Mouse (Mus musculus): Measurements from ENCODE around the gene Rps11. TPM values are rescaled to one million over a fixed set of nuclear protein-coding genes. Genes with fewer than 3 reads are reported as not detected.
"Not testable (repeated sequence)": the region's sequence is repeated elsewhere in the genome, so short reads cannot be mapped to it uniquely, and the experiment has no call there.

Gene Rps11
- total RNA-seq (2021) = 1,000 to 10,000 TPM in 1 of 2 experiments, 100 to 1,000 TPM in 1; 985 to 1,047 TPM
- long read RNA-seq, experiment 1, transcript Rps11-201 (5 exons, 661 nt) = major isoform, 216 of 222 reads
- long read RNA-seq, experiment 1, partial matches to known transcripts = 4 of 222 reads
- long read RNA-seq, experiment 1, other reads (novel, unspliced or antisense) = 2 of 222 reads
- long read RNA-seq, experiment 2, transcript Rps11-201 (5 exons, 661 nt) = major isoform, 225 of 231 reads
- long read RNA-seq, experiment 2, partial matches to known transcripts = 5 of 231 reads
- long read RNA-seq, experiment 2, other reads (novel, unspliced or antisense) = 1 of 231 reads

DNA sequence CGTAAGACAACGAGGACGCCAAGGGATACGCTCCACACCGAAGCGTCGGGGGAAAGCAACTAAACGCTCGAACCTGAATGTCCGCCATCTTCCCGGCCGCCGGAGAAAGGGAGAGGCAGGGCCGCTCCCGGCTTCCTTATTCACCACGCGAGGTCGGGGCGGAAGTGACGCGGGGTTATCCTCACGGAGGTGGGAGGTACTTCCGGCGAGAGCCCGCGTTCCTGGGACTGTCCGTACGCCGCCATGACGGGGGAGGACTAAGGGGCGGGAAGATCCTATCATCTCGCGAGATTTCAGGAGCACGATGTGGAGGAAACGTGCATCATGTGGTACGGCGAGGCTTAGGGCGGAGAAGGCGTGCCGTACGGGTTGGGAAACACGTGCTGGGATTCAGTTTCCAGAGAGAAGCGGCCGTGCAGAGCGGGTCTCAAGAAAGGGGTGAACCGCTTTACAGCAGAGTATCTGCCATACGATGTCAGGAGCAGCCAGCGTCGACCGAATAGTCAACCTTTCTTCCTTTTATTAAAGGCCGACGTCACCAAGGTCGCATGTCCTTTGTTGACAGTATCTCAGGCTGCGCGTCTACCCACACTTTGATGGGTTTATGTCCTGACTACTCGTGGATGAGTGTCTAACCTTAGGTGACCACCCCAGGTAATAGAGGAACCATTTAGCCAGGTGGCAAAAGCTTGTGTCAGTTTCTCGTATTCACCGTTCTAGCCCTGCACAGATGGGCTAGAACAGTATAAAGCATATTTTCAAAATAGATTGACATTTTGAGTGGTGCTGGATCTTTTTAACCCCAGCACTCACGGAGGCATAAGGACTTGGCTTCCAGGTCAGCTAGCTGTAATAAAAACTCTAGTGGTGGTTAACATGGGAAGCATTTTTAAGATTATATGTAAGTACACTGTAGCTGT, at the start of gene Rps11:
Gene Rps11, minus strand, starts transcription at position 216 of the 920 bp plus-strand sequence.
- peak; percentile 96 to 99 for DNase-seq (ENCODE audit: low spot score in 2 of 2)

- not testable (repeated sequence) for DNase-seq (ENCODE audit: low spot score in 2 of 2)
Observed at GRCm38 (mm10) chr7:45173772-45174171, 49.5 kb upstream of the Rps11 start.

DNA sequence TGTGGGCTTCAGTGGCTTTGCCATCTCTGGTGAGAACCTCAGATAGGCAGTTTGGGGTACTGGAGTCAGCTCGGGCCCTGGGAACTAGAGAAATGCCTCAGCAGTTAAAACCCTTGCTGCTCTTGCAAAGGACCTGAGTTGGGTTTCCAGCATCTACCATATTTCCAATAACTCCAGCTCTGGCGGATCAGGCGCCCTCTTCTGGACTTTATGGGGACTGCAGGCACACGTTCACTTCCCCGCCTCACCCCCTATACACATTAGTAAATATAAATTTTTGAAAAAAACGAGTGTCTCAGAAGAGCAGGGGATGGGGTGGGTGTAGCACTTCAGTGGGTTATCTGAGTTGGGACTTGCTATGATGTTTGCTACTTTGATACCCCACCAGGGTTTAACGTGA, 48.7 kb upstream of the Rps11 start:
- no peak for DNase-seq (ENCODE audit: low spot score in 2 of 2)

DNA sequence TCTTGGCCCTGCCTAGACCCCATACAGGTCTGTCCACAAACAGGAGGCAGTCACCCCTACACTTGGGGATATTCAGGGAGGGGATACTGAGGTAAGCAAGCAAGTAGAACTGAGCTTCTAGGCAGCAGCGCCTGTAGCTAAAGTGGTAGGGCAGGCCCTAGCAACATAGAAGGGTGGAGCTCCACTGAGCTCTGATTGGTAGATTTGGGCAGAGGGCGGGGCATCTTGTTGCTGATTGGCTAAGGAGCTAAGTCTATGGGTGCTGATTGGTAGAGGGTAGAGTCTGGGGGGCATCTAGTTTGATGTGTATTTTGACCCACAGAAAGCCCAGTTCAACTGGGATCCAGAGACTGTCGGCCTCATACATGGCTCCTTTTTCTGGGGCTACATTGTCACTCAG, 45.3 kb upstream of the Rps11 start:
- DNase-seq (ENCODE audit: low spot score in 2 of 2) = no peak

DNA sequence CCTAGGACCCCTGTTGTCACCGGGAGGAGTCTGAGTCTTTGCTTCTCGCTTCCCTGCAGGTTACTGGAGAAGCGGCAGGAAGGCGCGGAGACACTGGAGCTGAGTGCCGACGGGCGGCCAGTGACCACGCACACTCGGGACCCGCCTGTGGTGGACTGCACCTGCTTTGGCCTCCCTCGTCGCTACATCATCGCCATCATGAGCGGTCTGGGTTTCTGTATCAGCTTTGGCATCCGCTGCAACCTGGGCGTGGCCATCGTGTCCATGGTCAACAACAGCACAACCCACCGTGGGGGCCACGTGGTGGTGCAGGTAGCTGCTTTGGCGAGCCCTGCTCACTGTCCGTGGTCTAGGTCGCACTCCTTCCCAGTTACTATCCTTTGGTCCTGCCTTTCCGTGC, 44.4 kb upstream of the Rps11 start:
- DNase-seq (ENCODE audit: low spot score in 2 of 2) = no peak

- DNase-seq (ENCODE audit: low spot score in 2 of 2) = no peak
Observed at GRCm38 (mm10) chr7:45167761-45168445, 43.7 kb upstream of the Rps11 start.

- no peak for DNase-seq (ENCODE audit: low spot score in 2 of 2)
Observed at GRCm38 (mm10) chr7:45166950-45167401, 42.7 kb upstream of the Rps11 start.

DNA sequence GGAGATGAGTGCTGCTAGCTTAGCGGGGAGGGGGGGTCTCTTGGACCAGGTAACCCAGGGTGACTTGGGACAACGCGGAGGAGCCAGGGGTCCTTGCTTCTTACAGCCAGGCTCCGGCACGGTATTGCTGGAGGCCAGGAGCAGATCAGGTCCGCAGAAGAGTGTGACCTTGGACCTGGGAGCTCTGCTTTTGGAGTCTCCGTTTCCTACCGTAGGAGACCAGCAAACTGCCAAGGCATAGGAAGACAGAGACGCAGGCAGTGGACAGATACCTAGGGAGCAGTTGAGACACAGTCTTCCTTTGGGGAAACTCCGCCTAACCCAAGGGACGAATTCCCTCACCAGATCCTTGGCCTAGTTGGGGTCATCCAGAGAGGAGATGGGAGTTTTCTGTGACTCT, 41.5 kb upstream of the Rps11 start:
- no peak for DNase-seq (ENCODE audit: low spot score in 2 of 2)

DNA sequence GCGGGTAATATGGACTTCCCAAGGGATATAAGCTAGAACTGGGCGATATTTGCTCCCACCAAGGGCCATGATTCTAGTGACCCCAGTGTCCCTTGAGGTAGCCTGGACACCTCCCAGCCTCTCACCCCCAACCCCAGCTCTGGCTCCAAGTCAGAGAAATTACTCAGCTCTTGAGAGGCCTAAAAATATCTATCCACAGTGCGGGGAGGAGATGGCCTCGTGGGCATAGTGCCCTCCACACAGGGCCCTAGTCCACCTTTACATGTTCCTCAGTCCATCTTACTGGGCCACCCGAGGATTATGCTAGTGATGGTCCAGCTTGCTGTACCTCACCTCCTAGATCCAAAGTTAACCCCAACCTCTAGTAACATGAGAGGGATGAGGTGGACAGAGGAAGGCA, 40.6 kb upstream of the Rps11 start:
- no peak for DNase-seq (ENCODE audit: low spot score in 2 of 2)

GRCm38 (mm10) chr7:45163735-45164490, 39.7 kb upstream of the Rps11 start, which contains the start of gene Slc17a7:
Slc17a7 (plus strand) TSS chr7:45163949.
- DNase-seq (ENCODE audit: low spot score in 2 of 2) = no peak

DNA sequence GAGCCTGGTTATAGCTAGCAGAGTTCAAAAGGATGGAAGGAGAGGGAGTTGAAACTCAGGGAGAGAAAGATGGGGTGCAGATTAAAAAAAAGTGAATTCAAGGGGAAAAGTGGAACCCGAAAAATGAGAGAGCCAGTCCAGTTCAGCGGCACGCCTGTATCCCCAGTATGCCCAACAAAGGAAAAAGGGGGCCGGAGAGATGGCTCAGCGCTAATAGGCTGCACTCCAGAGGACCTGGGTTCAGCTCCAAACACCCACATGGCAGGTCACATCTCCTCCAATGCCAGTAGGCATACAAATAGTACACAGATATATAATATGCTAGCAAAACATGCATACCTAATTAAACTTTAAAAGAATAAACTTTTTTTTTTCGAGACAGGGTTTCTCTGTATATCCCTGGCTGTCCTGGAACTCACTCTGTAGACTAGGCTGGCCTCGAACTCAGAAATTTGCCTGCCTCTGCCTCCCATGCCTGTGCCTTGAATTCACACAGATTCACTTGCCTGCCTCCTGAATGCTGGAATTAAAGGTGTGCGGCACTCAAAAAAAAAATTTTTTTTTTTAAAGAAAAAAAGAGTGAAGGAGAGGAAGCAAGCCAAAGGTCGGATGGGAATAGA, 38.9 kb upstream of the Rps11 start:
- DNase-seq (ENCODE audit: low spot score in 2 of 2) = no peak

- no peak for DNase-seq (ENCODE audit: low spot score in 2 of 2)
Observed at GRCm38 (mm10) chr7:45162551-45162950, 38.3 kb upstream of the Rps11 start.

DNA sequence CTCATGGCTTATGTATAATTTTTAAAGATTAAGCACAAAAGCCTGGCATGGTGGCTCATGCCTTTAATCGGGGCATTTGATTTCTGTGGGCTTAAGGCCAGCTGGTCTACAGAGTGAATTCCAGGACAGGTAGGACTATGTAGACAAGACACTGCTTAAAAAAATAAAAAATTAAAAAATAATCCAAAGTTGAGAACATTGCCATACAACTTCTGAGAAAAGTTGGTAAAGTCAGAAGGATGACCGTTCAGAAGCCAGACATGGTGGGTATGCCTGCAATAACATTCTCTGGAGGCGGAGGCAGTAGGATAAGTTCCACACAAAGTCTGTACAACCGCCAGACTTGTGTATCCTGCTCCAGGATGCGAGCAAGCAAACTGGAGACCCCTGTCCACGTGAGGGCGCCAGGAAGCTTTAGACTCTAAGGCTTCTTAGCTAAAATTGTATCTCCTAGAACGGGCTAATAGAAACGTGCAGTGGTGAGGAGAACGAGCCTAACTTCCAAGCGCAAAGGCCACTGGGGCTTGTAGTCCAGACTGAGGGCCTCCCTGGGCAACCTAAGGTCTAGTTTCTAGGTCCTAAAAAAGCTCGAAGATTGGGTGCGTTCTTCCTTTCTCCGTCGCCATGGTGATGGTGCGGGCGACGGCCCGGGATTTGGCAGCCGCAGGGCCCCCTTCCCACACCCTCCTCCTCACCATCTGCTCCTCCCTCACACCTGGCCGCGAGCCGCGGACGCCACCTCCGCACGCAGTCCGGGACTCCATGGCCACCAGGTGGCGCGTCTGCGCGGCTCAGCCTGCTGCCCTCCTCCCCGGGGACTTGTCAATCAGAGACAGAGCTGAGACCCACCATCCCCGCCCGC, 37.6 kb upstream of the Rps11 start:
- peak; percentile 75 to 85 for DNase-seq (ENCODE audit: low spot score in 2 of 2)

DNA sequence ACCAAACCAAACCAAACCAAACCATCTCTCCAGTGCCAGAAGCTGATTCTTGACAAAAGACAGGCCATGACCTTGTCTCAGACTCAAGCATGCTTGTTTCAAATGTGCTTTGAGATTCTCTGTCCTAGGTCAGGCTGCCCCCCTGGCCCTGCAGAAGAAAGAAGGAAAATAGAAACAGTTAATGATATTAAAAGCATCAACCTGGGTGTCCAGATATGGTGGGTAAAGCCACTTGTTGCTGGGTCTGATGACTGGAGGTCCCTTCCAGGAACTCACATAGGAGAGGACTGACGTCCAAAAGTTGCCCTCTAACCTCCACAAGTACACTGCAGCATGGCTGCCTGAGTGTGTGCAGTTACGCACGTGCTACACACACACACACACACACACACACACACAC, 36.6 kb upstream of the Rps11 start:
- DNase-seq (ENCODE audit: low spot score in 2 of 2) = no peak

GRCm38 (mm10) chr7:45160316-45160800, 36.1 kb upstream of the Rps11 start:
- no peak for DNase-seq (ENCODE audit: low spot score in 2 of 2)

DNA sequence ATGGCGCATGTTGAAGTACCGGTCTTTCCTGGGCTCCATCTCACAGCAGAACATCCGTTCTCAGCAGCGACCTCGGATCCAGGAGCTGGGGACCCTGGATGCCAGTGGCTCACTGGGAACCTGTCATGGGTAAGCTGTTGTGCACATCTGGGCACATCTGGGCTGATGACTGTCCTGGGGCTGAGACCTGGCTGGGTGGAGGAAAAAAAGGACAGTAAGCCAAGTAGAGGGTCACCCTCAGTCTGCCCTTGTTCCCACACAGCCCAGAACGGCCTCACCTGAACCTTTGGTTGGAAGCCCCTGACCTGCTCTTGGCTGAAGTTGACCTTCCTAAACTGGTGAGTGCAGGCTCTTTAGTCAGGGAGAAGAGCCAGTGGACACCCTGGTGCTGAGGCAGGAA, 34.8 kb upstream of the Rps11 start:
- no peak for DNase-seq (ENCODE audit: low spot score in 2 of 2)

- DNase-seq (ENCODE audit: low spot score in 2 of 2) = no peak
Observed at GRCm38 (mm10) chr7:45157459-45157858, 33.2 kb upstream of the Rps11 start.

DNA sequence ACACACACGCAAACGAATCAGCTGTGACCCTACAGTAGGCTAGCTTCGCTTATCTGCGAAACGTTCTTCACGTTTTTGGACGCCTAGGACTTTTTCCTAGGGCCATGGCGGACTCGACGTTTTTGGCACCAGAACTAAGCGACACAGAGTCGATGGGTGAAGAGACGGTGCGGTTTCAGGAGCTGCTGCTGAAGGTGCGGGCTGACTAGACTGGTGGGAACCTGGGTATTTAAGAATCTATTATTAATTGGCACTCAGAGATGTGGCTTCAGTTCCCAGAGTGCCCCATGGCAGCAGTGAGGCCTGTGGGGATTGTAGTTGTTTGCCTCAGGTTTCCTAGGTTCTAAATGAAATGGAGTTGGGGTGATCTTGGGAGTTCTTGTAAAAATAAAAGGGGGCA, 32.0 kb upstream of the Rps11 start:
- no peak for DNase-seq (ENCODE audit: low spot score in 2 of 2)

DNA sequence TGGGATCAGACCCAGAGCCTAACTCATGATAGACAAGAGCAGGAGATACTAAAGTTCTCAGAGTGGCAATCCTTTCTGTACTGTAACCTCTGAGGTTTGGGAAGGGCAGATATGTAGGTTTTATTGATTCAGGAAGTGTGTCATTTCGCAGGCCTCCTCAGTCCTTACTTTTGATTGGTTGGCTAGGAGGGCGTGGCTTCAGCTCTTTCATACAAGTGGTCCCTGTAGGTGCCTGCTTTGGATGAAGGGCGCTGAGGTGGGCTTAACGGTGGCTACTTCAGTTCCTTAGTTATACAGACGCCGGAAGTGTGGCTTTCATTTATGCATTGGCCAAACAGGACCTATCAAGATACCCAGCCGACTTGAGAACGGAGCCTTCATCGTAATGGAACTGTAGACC, 31.4 kb upstream of the Rps11 start:
- no peak for DNase-seq (ENCODE audit: low spot score in 2 of 2)
